Mouse (Mus musculus): ENCODE results near the gene Map3k11. TPM values are rescaled to one million over a fixed set of nuclear protein-coding genes. Genes with fewer than 3 reads are reported as not detected.

The Map3k11 gene
- polyA plus RNA-seq, 1 experiment from 2014 or later = 22.7 TPM

GRCm38 (mm10) chr19:5692913-5693396 is 4.4 kb downstream of the Map3k11 start:
- H3K27ac ChIP-seq = peak overlapping the region; percentile 65; the same call in 1 of the 2 replicates

GRCm38 (mm10) chr19:5693801-5694200 is 5.3 kb downstream of the Map3k11 start:
- H3K27ac ChIP-seq = no peak overlapping the region
- ATAC-seq (ENCODE audit: insufficient number of reproducible peaks, low FRiP score, low TSS enrichment, low read depth) = no peak
- no peak overlapping the region for H3K9ac ChIP-seq
- no peaks in the 10 kb centered on the region for H3K9me3 ChIP-seq
- 0 out of 2 replicates have a peak overlapping the region, but pooled peaks have one; percentile 88 for H3K4me3 ChIP-seq
- H3K4me2 ChIP-seq = no peak overlapping the region
- H3K4me1 ChIP-seq = peaks cover 48% of the 10 kb centered on the region
- no peaks in the 10 kb centered on the region for H3K27me3 ChIP-seq
- 86% methylated on average over 6 of the region's 6 CpGs for WGBS
- peaks cover 68% of the 10 kb centered on the region for H3K36me3 ChIP-seq

More at GRCm38 (mm10) chr19:5692913-5693396, 4.4 kb downstream of the Map3k11 start:
- Histone ChIP-seq H3K9me3 (no peaks in the 10 kb centered on the region), H3K4me2 (peak overlapping the region; percentile 100), H3K9ac (peak overlapping the region; percentile 31; the same call in 1 of the 2 replicates), H3K4me3 (peak overlapping the region; percentile 88), H3K27me3 (no peaks in the 10 kb centered on the region), H3K4me1 (peaks cover 49% of the 10 kb centered on the region), H3K36me3 (peaks cover 60% of the 10 kb centered on the region)
- ATAC-seq (ENCODE audit: insufficient number of reproducible peaks, low FRiP score, low TSS enrichment, low read depth) = no peak
- WGBS = 69% methylated on average over 10 of the region's 10 CpGs

GRCm38 (mm10) chr19:5695849-5696462 is 7.4 kb downstream of the Map3k11 start:
- no peak for ATAC-seq (ENCODE audit: insufficient number of reproducible peaks, low FRiP score, low TSS enrichment, low read depth)
- peaks cover 37% of the 10 kb centered on the region for H3K4me1 ChIP-seq
- 0 out of 2 replicates have a peak overlapping the region, but pooled peaks have one; percentile 15 for H3K4me2 ChIP-seq
- 20% methylated on average over 41 of the region's 41 CpGs for WGBS
- no peak overlapping the region for H3K9ac ChIP-seq
- H3K27me3 ChIP-seq = no peaks in the 10 kb centered on the region
- H3K27ac ChIP-seq = no peak overlapping the region
- no peaks in the 10 kb centered on the region for H3K9me3 ChIP-seq
- peaks cover 89% of the 10 kb centered on the region for H3K36me3 ChIP-seq
- H3K4me3 ChIP-seq = no peak overlapping the region

- WGBS = 64% methylated on average over 17 of the region's 17 CpGs
- peak; percentile 25; the same call in 1 of the 2 replicates for ATAC-seq (ENCODE audit: insufficient number of reproducible peaks, low FRiP score, low TSS enrichment, low read depth)
- H3K4me2 ChIP-seq = no peak within 1 kb of the TSS
- H3K9ac ChIP-seq = peak within 1 kb of the TSS; percentile 4; the same call in 1 of the 2 replicates
- H3K4me3 ChIP-seq = no peak within 1 kb of the TSS
- H3K36me3 ChIP-seq = peaks cover 77% of the 10 kb centered on the region
- H3K4me1 ChIP-seq = peaks cover 22% of the 10 kb centered on the region
- H3K9me3 ChIP-seq = no peaks in the 10 kb centered on the region
- H3K27ac ChIP-seq = peak within 1 kb of the TSS; percentile 72
- no peaks in the 10 kb centered on the region for H3K27me3 ChIP-seq
These were observed 15.7 kb downstream of the Map3k11 start, which contains the start of gene Kcnk7 for GRCm38 (mm10) chr19:5704163-5704800. Gene Kcnk7, plus strand, starts transcription at chr19:5704367.

- no peak overlapping the region for H3K4me3 ChIP-seq
- ATAC-seq (ENCODE audit: insufficient number of reproducible peaks, low FRiP score, low TSS enrichment, low read depth) = peak; percentile 62
- H3K9me3 ChIP-seq = no peaks in the 10 kb centered on the region
- H3K27ac ChIP-seq = peak overlapping the region; percentile 72
- 33% methylated on average over 10 of the region's 10 CpGs for WGBS
- H3K27me3 ChIP-seq = no peaks in the 10 kb centered on the region
- peaks cover 75% of the 10 kb centered on the region for H3K36me3 ChIP-seq
- H3K4me2 ChIP-seq = no peak overlapping the region
- H3K4me1 ChIP-seq = peaks cover 22% of the 10 kb centered on the region
- H3K9ac ChIP-seq = 0 out of 2 replicates have a peak overlapping the region, but pooled peaks have one; percentile 4
These were observed 16.4 kb downstream of the Map3k11 start for GRCm38 (mm10) chr19:5704801-5705571.

- 91% methylated on average over 6 of the region's 6 CpGs for WGBS
- no peak overlapping the region for H3K9ac ChIP-seq
- H3K4me1 ChIP-seq = peaks cover 39% of the 10 kb centered on the region
- no peaks in the 10 kb centered on the region for H3K9me3 ChIP-seq
- H3K27ac ChIP-seq = no peak overlapping the region
- H3K4me2 ChIP-seq = no peak overlapping the region
- no peak overlapping the region for H3K4me3 ChIP-seq
- H3K27me3 ChIP-seq = no peaks in the 10 kb centered on the region
- no peak for ATAC-seq (ENCODE audit: insufficient number of reproducible peaks, low FRiP score, low TSS enrichment, low read depth)
- H3K36me3 ChIP-seq = peaks cover 66% of the 10 kb centered on the region
These were observed 21.5 kb downstream of the Map3k11 start for GRCm38 (mm10) chr19:5710068-5710467.

GRCm38 (mm10) chr19:5710581-5710980 is 22.0 kb downstream of the Map3k11 start:
- H3K4me3 ChIP-seq = no peak overlapping the region
- no peaks in the 10 kb centered on the region for H3K9me3 ChIP-seq
- H3K9ac ChIP-seq = no peak overlapping the region
- WGBS = 84% methylated on average over 8 of the region's 8 CpGs
- no peak overlapping the region for H3K4me2 ChIP-seq
- peaks cover 71% of the 10 kb centered on the region for H3K36me3 ChIP-seq
- no peaks in the 10 kb centered on the region for H3K27me3 ChIP-seq
- no peak for ATAC-seq (ENCODE audit: insufficient number of reproducible peaks, low FRiP score, low TSS enrichment, low read depth)
- H3K4me1 ChIP-seq = peaks cover 36% of the 10 kb centered on the region
- H3K27ac ChIP-seq = no peak overlapping the region

- no peak overlapping the region for H3K27ac ChIP-seq
- H3K9ac ChIP-seq = no peak overlapping the region
- 21% methylated on average over 3 of the region's 3 CpGs for WGBS
- ATAC-seq (ENCODE audit: insufficient number of reproducible peaks, low FRiP score, low TSS enrichment, low read depth) = no peak
- no peaks in the 10 kb centered on the region for H3K9me3 ChIP-seq
- H3K4me3 ChIP-seq = no peak overlapping the region
- H3K36me3 ChIP-seq = peaks cover 71% of the 10 kb centered on the region
- H3K4me2 ChIP-seq = no peak overlapping the region
- H3K4me1 ChIP-seq = peaks cover 35% of the 10 kb centered on the region
- H3K27me3 ChIP-seq = no peaks in the 10 kb centered on the region
These were observed 22.7 kb downstream of the Map3k11 start for GRCm38 (mm10) chr19:5711218-5711617.

- H3K4me1 ChIP-seq = peaks cover 40% of the 10 kb centered on the region
- no peak overlapping the region for H3K4me3 ChIP-seq
- no peaks in the 10 kb centered on the region for H3K27me3 ChIP-seq
- peaks cover 67% of the 10 kb centered on the region for H3K36me3 ChIP-seq
- H3K9me3 ChIP-seq = no peaks in the 10 kb centered on the region
- ATAC-seq (ENCODE audit: insufficient number of reproducible peaks, low FRiP score, low TSS enrichment, low read depth) = no peak
- no peak overlapping the region for H3K9ac ChIP-seq
- H3K4me2 ChIP-seq = no peak overlapping the region
- H3K27ac ChIP-seq = no peak overlapping the region
- 90% methylated on average over 14 of the region's 14 CpGs for WGBS
These were observed 23.4 kb downstream of the Map3k11 start for GRCm38 (mm10) chr19:5711907-5712460.

- no peak overlapping the region for H3K4me3 ChIP-seq
- no peak overlapping the region for H3K9ac ChIP-seq
- 67% methylated on average over 5 of the region's 5 CpGs for WGBS
- H3K9me3 ChIP-seq = no peaks in the 10 kb centered on the region
- H3K4me1 ChIP-seq = peaks cover 41% of the 10 kb centered on the region
- H3K36me3 ChIP-seq = peaks cover 67% of the 10 kb centered on the region
- H3K27ac ChIP-seq = peak overlapping the region; percentile 75
- peak overlapping the region; percentile 14 for H3K4me2 ChIP-seq
- no peaks in the 10 kb centered on the region for H3K27me3 ChIP-seq
- 0 out of 2 replicates have a peak, but pooled peaks have one; percentile 6 for ATAC-seq (ENCODE audit: insufficient number of reproducible peaks, low FRiP score, low TSS enrichment, low read depth)
These were observed 24.7 kb downstream of the Map3k11 start for GRCm38 (mm10) chr19:5713255-5713654.

- WGBS = 0% methylated on average over 2 of the region's 2 CpGs
- Histone ChIP-seq H3K27ac (peak overlapping the region; percentile 75), H3K36me3 (peaks cover 67% of the 10 kb centered on the region), H3K4me2 (peak overlapping the region; percentile 14), H3K9ac (no peak overlapping the region), H3K4me1 (peaks cover 41% of the 10 kb centered on the region), H3K4me3 (no peak overlapping the region), H3K9me3 (no peaks in the 10 kb centered on the region), H3K27me3 (no peaks in the 10 kb centered on the region)
- ATAC-seq (ENCODE audit: insufficient number of reproducible peaks, low FRiP score, low TSS enrichment, low read depth) = peak; percentile 64; the same call in 1 of the 2 replicates
These were observed 25.2 kb downstream of the Map3k11 start for GRCm38 (mm10) chr19:5713730-5714129.

All from limb, embryonic 15.5 days (tissue).